Mouse (Mus musculus): Measurements from ENCODE around the gene Lrp6. TPM values are rescaled to one million over a fixed set of nuclear protein-coding genes. Genes with fewer than 3 reads are reported as not detected.

Gene Lrp6
- polyA plus RNA-seq, 1 experiment: 0.21 TPM

DNA sequence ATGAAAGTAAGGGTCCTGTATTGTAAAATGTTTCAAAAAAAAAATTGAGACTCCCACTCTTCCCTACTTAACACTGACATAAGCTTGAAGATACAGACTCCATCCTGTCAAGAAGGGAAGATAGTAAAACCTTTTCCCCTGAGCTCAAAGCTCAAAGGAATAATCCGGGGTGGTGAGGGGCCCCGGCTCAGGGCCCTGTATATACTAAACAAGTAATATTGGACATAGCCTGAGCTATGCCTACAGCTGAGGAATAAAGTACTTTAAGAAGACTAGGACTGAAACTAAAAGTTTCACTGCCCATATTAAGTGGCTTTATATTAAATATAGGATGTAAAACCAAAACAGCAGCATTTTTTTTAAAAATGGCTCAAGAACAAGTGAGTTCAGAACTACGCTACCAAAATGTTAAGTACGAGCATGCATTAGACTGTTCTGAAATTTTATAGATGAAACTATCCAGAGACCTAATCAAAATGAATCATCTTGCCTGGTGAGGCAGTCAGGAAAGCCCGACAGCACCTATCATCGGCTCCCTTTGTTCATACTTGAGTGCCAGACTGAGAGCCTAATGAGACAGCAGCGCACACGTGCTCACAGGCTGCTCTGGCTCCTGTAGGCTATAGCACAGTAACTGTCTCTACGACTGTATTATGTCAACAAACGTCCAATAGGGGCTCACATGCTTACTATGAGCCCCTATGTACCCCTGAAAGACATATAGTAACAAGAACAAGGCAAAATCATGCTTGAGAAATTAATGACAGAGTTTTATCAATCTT is 66.2 kb downstream of the Lrp6 start:
- no peak for TF ChIP-seq GATA1 (IDR thresholded peaks at IDR 0.05; ENCODE audit: low read length)
- no peak for TF ChIP-seq TAL1 (IDR thresholded peaks at IDR 0.05; ENCODE audit: low read length)
- peaks cover 20% of the 10 kb centered on the region for H3K36me3 ChIP-seq (ENCODE audit: control insufficient read depth)
- H3K4me3 ChIP-seq (replicated peaks): no peak overlapping the region
- no peaks in the 10 kb centered on the region for H3K27me3 ChIP-seq (ENCODE audit: control insufficient read depth)
- no peaks in the 10 kb centered on the region for H3K9me3 ChIP-seq (ENCODE audit: control insufficient read depth, low read length)
- no peaks in the 10 kb centered on the region for H3K4me1 ChIP-seq (ENCODE audit: control insufficient read depth)

DNA sequence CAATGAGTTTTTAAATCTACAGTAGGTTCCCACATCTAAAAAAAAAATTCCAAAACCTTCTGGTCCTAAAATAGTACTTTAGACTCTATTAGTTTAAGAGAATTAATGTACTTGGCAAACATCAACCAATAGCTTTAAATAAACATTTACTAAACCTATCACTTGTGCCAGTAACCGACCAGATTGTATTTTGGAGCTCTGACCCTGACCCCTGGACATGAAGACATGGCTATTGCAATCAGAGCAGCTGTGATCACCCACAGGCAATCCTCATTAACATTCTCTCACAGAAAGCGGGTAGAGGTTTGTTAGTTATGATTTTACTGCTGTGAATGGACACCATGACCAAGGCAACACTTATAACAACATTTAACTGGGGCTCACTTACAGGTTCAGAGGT is 67.7 kb downstream of the Lrp6 start:
- no peaks in the 10 kb centered on the region for H3K9me3 ChIP-seq (ENCODE audit: control insufficient read depth, low read length)
- TF ChIP-seq TAL1 (IDR thresholded peaks at IDR 0.05; ENCODE audit: low read length) (no peak), GATA1 (IDR thresholded peaks at IDR 0.05; ENCODE audit: low read length) (no peak)
- no peaks in the 10 kb centered on the region for H3K4me1 ChIP-seq (ENCODE audit: control insufficient read depth)
- H3K27me3 ChIP-seq (ENCODE audit: control insufficient read depth): no peaks in the 10 kb centered on the region
- H3K4me3 ChIP-seq (replicated peaks): no peak overlapping the region
- peaks cover 16% of the 10 kb centered on the region for H3K36me3 ChIP-seq (ENCODE audit: control insufficient read depth)

DNA sequence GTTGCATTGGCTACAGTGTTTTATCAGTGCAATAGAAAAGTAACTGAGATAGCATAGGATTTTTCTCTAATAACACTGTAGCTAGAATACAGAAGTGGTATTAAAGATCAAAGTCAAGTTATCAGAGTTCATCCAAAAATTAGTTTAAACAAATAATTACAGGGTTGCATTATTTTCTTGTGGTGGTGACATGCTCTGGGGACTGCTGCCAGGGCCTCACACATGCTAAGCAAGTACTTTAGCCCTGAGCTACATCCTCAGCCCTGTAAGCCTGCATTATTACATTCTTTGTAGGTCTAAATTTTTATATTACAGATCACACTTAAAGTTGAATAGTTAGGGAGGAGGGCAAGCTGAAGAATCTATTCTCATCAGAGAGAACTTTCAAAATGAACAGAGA is 68.2 kb downstream of the Lrp6 start:
- Histone ChIP-seq H3K9me3 (ENCODE audit: control insufficient read depth, low read length) (no peaks in the 10 kb centered on the region), H3K4me1 (ENCODE audit: control insufficient read depth) (no peaks in the 10 kb centered on the region), H3K27me3 (ENCODE audit: control insufficient read depth) (no peaks in the 10 kb centered on the region), H3K36me3 (ENCODE audit: control insufficient read depth) (peaks cover 14% of the 10 kb centered on the region), H3K4me3 (replicated peaks) (no peak overlapping the region)
- TF ChIP-seq TAL1 (IDR thresholded peaks at IDR 0.05; ENCODE audit: low read length) (no peak), GATA1 (IDR thresholded peaks at IDR 0.05; ENCODE audit: low read length) (no peak)

DNA sequence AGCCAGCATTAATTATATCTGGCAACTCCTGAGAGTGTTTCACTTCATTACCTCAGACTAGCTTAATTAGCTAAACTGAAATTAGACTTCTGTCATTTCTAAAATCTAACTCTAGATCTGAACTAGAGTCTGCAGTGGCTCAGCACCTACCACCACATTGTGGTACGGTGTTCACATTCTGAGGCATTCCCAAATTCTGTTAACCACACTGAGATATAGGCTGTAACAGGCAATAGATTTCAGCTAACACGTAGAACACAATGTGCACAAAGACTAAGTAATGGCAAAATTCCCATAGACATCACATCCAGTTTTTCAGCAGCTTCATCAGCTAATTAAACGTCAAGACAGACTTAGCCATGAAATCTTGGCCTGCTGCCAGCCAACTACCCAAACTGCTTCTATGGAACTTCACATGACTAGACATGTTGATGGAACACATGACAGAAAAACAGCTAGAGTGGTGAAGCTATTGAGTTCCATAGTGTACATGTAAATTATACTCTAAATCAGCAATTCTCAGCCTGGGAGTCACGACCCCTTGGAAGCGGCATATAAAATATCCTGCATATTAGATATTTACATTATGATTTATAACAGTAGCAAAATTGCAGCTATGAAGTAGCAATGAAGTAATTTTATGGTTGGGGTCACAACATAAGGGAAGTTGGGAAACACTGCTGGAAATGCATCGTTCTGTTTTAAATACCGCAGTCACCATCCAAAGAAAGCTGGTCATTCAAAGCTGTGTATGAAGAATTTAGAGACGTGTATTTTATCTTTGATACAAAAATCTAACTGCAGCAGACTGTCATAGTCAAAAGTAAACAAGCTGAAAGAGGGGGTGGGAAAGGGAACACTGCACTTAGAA is 71.7 kb downstream of the Lrp6 start:
- H3K4me1 ChIP-seq (ENCODE audit: control insufficient read depth): no peaks in the 10 kb centered on the region
- peaks cover 8% of the 10 kb centered on the region for H3K36me3 ChIP-seq (ENCODE audit: control insufficient read depth)
- no peaks in the 10 kb centered on the region for H3K27me3 ChIP-seq (ENCODE audit: control insufficient read depth)
- H3K4me3 ChIP-seq (replicated peaks): no peak overlapping the region
- no peak for TF ChIP-seq TAL1 (IDR thresholded peaks at IDR 0.05; ENCODE audit: low read length)
- no peak for TF ChIP-seq GATA1 (IDR thresholded peaks at IDR 0.05; ENCODE audit: low read length)
- H3K9me3 ChIP-seq (ENCODE audit: control insufficient read depth, low read length): no peaks in the 10 kb centered on the region

DNA sequence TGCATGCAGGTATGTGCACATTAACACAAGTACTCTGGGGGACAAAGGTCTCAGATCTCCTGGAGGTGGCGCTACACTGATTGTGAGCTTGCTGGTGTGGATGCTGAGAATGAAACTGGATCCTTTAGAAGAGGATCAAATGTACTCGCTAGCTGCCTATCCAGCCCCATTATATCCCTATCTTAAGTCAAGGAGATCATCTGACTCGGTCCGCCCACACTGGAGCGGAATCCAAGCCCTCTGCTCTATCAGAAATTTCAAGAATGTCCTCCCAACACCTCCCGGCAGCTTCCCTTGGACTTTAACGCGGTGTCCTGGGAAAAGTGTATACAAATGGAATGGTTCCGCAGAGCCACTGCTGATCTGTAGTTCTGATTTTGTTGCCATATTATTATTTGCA is 77.1 kb downstream of the Lrp6 start:
- no peak for TF ChIP-seq GATA1 (IDR thresholded peaks at IDR 0.05; ENCODE audit: low read length)
- no peak for TF ChIP-seq TAL1 (IDR thresholded peaks at IDR 0.05; ENCODE audit: low read length)
- no peak overlapping the region for H3K4me3 ChIP-seq (replicated peaks)
- H3K36me3 ChIP-seq (ENCODE audit: control insufficient read depth): peaks cover 14% of the 10 kb centered on the region

DNA sequence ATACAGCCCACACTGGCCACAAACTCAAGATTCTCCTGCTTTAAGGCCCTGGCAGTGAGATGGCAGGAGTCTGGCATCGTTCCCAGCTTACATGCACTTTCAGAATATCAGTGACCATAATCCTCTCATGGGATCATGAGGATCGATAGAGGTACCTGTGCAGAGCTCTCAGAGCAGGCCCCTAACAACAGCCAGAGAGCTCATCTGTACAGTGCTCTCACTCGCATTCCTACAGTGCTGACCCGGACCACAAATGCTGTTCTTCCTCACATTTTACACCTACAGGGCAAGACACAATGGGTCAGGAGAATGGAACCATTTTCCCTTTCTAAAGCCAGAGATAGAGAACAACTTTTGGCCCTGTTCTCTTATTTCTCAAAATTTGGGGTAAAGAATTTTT is 77.6 kb downstream of the Lrp6 start:
- Histone ChIP-seq H3K27me3 (ENCODE audit: control insufficient read depth) (no peaks in the 10 kb centered on the region), H3K4me3 (replicated peaks) (no peak overlapping the region), H3K9me3 (ENCODE audit: control insufficient read depth, low read length) (no peaks in the 10 kb centered on the region), H3K4me1 (ENCODE audit: control insufficient read depth) (no peaks in the 10 kb centered on the region), H3K36me3 (ENCODE audit: control insufficient read depth) (peaks cover 19% of the 10 kb centered on the region)
- TF ChIP-seq TAL1 (IDR thresholded peaks at IDR 0.05; ENCODE audit: low read length) (no peak), GATA1 (IDR thresholded peaks at IDR 0.05; ENCODE audit: low read length) (no peak)

More for the DNA sequence above, 77.1 kb downstream of the Lrp6 start:
- no peaks in the 10 kb centered on the region for H3K9me3 ChIP-seq (ENCODE audit: control insufficient read depth, low read length)
- no peaks in the 10 kb centered on the region for H3K27me3 ChIP-seq (ENCODE audit: control insufficient read depth)
- H3K4me1 ChIP-seq (ENCODE audit: control insufficient read depth): no peaks in the 10 kb centered on the region

DNA sequence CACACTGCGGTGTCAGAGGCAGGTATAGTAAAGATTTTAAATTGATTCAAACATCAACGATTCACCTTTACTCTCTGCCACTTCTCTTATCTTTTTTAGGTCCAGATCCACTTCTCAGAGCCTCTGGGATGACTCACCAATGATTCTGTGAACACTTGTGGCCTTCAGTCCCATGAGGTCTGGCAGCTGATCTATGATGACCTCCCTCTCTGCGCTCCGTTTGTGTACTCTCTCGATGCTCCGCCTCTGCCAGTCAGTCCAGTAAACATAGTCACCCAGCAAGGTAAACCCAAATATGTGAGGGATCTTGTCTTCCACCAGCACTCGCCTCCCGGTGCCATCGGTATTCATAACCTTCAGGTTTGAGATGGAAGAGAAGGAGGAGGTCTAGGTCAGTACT is 80.4 kb downstream of the Lrp6 start:
- Histone ChIP-seq H3K4me3 (replicated peaks) (no peak overlapping the region), H3K4me1 (ENCODE audit: control insufficient read depth) (no peaks in the 10 kb centered on the region), H3K9me3 (ENCODE audit: control insufficient read depth, low read length) (no peaks in the 10 kb centered on the region), H3K36me3 (ENCODE audit: control insufficient read depth) (peaks cover 22% of the 10 kb centered on the region), H3K27me3 (ENCODE audit: control insufficient read depth) (no peaks in the 10 kb centered on the region)
- TF ChIP-seq GATA1 (IDR thresholded peaks at IDR 0.05; ENCODE audit: low read length): no peak
- no peak for TF ChIP-seq TAL1 (IDR thresholded peaks at IDR 0.05; ENCODE audit: low read length)

DNA sequence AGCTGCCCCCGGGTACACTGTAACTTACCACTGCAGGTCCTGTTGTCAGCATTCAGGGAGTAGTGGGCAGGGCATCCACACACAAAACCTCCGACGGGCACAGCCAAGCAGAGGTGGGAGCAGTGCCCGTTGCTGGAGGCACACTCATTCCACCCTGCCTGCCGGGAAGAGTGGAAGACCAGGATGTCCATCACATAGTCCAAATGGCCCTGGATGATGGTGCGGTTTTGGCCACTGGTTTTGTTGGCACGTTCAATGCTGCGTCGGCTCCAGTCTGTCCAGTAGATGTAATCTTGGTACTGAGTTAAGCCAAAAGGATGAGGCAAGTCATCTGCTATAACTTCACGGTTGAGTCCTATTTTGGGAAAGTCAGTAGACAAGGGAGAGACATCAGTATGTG is 87.3 kb downstream of the Lrp6 start:
- no peaks in the 10 kb centered on the region for H3K9me3 ChIP-seq (ENCODE audit: control insufficient read depth, low read length)
- H3K4me3 ChIP-seq (replicated peaks): no peak overlapping the region
- H3K4me1 ChIP-seq (ENCODE audit: control insufficient read depth): no peaks in the 10 kb centered on the region
- no peak for TF ChIP-seq GATA1 (IDR thresholded peaks at IDR 0.05; ENCODE audit: low read length)
- no peak for TF ChIP-seq TAL1 (IDR thresholded peaks at IDR 0.05; ENCODE audit: low read length)
- no peaks in the 10 kb centered on the region for H3K27me3 ChIP-seq (ENCODE audit: control insufficient read depth)
- peaks cover 33% of the 10 kb centered on the region for H3K36me3 ChIP-seq (ENCODE audit: control insufficient read depth)

DNA sequence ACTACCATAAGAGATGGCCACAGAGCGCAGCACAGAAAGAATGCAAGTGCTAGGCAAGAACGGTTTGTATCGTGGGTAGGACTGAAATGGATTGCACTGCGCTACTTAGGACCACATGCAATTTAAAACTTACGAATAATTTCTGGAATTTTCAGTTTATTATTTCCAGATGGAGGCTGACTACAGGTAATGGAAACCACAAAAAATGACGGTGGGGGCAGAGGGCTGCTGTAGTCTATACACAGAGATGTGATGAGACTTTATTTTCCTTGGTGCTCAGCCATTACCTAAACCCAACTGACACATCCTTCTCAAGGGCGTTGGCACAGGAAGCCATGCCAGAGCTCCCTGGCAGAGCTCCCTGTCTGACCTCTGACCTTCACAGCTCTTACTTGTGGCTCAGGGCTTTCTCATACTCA is 93.6 kb downstream of the Lrp6 start:
- peaks cover 34% of the 10 kb centered on the region for H3K36me3 ChIP-seq (ENCODE audit: control insufficient read depth)
- no peaks in the 10 kb centered on the region for H3K9me3 ChIP-seq (ENCODE audit: control insufficient read depth, low read length)
- peaks cover 4% of the 10 kb centered on the region for H3K4me1 ChIP-seq (ENCODE audit: control insufficient read depth)
- TF ChIP-seq GATA1 (IDR thresholded peaks at IDR 0.05; ENCODE audit: low read length) (no peak), TAL1 (IDR thresholded peaks at IDR 0.05; ENCODE audit: low read length) (no peak)
- no peaks in the 10 kb centered on the region for H3K27me3 ChIP-seq (ENCODE audit: control insufficient read depth)
- H3K4me3 ChIP-seq (replicated peaks): no peak overlapping the region

All from erythroblast, embryonic 14.5 days (primary cell).